Mouse (Mus musculus) neural tube, embryonic 11.5 days (tissue): Measurements from ENCODE around the gene Pif1. TPM values are rescaled to one million over a fixed set of nuclear protein-coding genes. Genes with fewer than 3 reads are reported as not detected.

Source experiments
- ATAC-seq: fragments of 200-750 bp; cut with Nextera tagmentation; 2 replicates; pipeline ENCODE4 v1.8.0; 2017; ENCODE audit warnings: moderate number of reproducible peaks, mild to moderate bottlenecking, moderate TSS enrichment, moderate library complexity; ENCODE audit not compliant: insufficient read depth, low FRiP score, low TSS enrichment
- DNase-seq: peaks from one replicate; pipeline ENCODE4 v3.0.0-alpha.2; 2015; ENCODE audit warnings: low spot score
- H3K27ac ChIP-seq: fragments of 300-500 bp; sonication (generic); 2 replicates; pipeline ENCODE4 v1.5.1; 2014; ENCODE audit warnings: low read depth, mild to moderate bottlenecking, low read length
- H3K27me3 ChIP-seq: fragments of 300-500 bp; sonication (generic); 2 replicates; pipeline ENCODE4 v1.6.1; 2014; ENCODE audit warnings: mild to moderate bottlenecking, low read length, mixed read lengths; ENCODE audit not compliant: control insufficient read depth, insufficient read depth
- H3K36me3 ChIP-seq: fragments of 300-500 bp; sonication (generic); 2 replicates; pipeline ENCODE4 v1.6.1; 2014; ENCODE audit warnings: mild to moderate bottlenecking, low read length, moderate library complexity, mixed read lengths; ENCODE audit not compliant: control insufficient read depth, insufficient read depth
- H3K4me1 ChIP-seq: fragments of 300-500 bp; sonication (generic); 2 replicates; pipeline ENCODE4 v1.6.1; 2014; ENCODE audit warnings: low read length, mixed read lengths; ENCODE audit not compliant: control insufficient read depth, insufficient read depth
- H3K4me2 ChIP-seq: fragments of 300-500 bp; sonication (generic); 2 replicates; pipeline ENCODE4 v1.6.1; 2014; ENCODE audit warnings: low read depth, mild to moderate bottlenecking, moderate library complexity
- H3K4me3 ChIP-seq: fragments of 300-500 bp; sonication (generic); 2 replicates; pipeline ENCODE4 v1.5.1; 2014; ENCODE audit warnings: low read depth, low read length
- H3K9ac ChIP-seq: fragments of 300-500 bp; sonication (generic); 2 replicates; pipeline ENCODE4 v1.6.1; 2014; ENCODE audit warnings: mild to moderate bottlenecking, low read length
- H3K9me3 ChIP-seq: fragments of 300-500 bp; sonication (generic); 2 replicates; pipeline ENCODE4 v1.6.1; 2016; ENCODE audit warnings: low read length; ENCODE audit not compliant: control insufficient read depth
- WGBS: fragments of 180-500 bp; shearing (Covaris S2); extraction: QIAGEN DNeasy Blood & Tissue Kit; methylation state at CpG from one replicate; pipeline ENCODE4 v1.1.7; 2014; 5-methylcytosine and 5-hydroxymethylcytosine counted together
- polyA plus RNA-seq: library from polyadenylated mRNA; unstranded; fragments of >200 nt; fragmentation: Nextera tagmentation; extraction: Ambion mirVana; gene quantifications from 2 replicates; pipeline ENCODE4 v1.2.1, GENCODE M21; 2014

Pif1 gene
- 10.2 and 11.1 TPM in 2 replicates for polyA plus RNA-seq

DNA sequence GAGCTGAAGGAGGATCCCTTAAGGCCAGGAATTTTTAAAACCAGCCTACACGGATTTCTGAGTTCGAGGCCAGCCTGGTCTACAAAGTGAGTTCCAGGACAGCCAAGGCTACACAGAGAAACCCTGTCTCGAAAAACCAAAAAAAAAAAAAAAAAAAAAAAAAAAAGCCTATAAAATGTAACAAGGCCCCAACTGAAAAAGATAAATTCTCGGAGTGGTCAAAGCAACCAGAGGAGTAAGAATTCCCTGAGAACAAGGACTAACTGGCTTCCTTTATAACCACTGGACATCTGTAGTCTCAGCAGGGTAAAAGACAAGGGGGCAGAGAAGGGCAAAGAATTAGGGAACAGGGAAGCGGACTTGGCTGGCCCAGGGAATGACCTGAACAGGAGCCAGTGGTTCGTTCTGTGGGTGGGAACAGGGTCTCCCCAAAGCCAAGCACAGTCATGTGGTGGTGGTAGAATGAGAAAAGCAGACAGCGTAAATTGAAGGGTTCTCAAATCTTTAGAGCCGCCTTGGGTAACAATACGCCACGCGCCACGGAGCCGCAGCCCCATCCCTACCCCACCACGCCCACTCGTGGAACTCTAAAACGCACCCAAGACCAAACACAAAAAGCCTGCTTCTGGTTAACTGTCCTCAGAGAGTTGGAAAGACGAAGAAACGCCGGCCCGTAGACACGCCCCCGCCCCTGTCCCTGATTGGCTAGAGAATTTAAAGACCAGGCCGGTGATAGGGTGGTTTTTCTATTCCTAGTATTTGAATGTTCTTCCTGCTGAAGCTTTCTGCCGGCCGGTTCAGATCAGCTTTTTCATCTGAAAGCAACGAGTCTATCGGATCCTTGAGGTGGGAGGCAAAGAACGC, at the start of gene Pif1:
Gene Pif1 (plus strand): TSS at position 755 of the 864 bp plus-strand sequence.
- no peaks in the 10 kb centered on the region for H3K9me3 ChIP-seq
- H3K9ac ChIP-seq, result peak within 1 kb of the TSS; percentile 58
- peaks cover 13% of the 10 kb centered on the region for H3K4me1 ChIP-seq
- H3K27me3 ChIP-seq, result no peaks in the 10 kb centered on the region
- peak; percentile 83 for ATAC-seq
- peak within 1 kb of the TSS; percentile 56 for H3K4me3 ChIP-seq
- 9% methylated on average over 27 of the region's 28 CpGs for WGBS
- H3K4me2 ChIP-seq, result peak within 1 kb of the TSS; percentile 91
- peaks cover 7% of the 10 kb centered on the region; the same call in 1 of the 2 replicates for H3K36me3 ChIP-seq
- H3K27ac ChIP-seq, result no peak within 1 kb of the TSS
- DNase-seq, result peak; percentile 89

- no peaks in the 10 kb centered on the region for H3K4me1 ChIP-seq
- 91% methylated on average over 8 of the region's 8 CpGs for WGBS
- no peak overlapping the region for H3K9ac ChIP-seq
- no peak overlapping the region for H3K27ac ChIP-seq
- H3K4me3 ChIP-seq, result no peak overlapping the region
- no peaks in the 10 kb centered on the region for H3K9me3 ChIP-seq
- H3K27me3 ChIP-seq, result no peaks in the 10 kb centered on the region
- DNase-seq (no peak), ATAC-seq (no peak)
- H3K36me3 ChIP-seq, result no peaks in the 10 kb centered on the region
- no peak overlapping the region for H3K4me2 ChIP-seq
Measured at GRCm38 (mm10) chr9:65537901-65538630, 48.9 kb upstream of the Pif1 start.

DNA sequence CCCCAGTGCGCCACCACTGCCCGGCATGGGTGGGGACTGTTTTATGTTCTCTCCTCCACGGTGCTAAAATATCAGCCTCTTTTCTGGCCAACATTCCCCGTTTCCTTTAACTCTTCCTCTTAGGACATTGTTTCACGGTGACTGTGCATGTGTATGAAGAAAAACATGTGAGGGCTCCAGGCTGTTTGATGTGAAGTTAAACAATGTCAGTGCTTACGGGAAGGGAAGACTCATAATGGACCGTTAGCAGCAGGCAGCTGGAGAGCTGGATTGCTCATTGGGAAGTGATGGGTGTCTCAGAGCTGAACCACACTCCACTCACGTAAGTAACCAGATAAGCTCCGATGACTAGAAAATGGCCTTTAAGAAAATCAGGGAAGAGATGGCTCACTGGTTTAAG, 47.3 kb upstream of the Pif1 start:
- no peak overlapping the region for H3K27ac ChIP-seq
- no peak for ATAC-seq
- H3K27me3 ChIP-seq, result no peaks in the 10 kb centered on the region
- 92% methylated on average over 9 of the region's 9 CpGs for WGBS
- H3K4me1 ChIP-seq, result no peaks in the 10 kb centered on the region
- H3K4me2 ChIP-seq, result no peak overlapping the region
- H3K9ac ChIP-seq, result no peak overlapping the region
- no peaks in the 10 kb centered on the region for H3K36me3 ChIP-seq
- no peak for DNase-seq
- H3K4me3 ChIP-seq, result no peak overlapping the region
- H3K9me3 ChIP-seq, result no peaks in the 10 kb centered on the region

DNA sequence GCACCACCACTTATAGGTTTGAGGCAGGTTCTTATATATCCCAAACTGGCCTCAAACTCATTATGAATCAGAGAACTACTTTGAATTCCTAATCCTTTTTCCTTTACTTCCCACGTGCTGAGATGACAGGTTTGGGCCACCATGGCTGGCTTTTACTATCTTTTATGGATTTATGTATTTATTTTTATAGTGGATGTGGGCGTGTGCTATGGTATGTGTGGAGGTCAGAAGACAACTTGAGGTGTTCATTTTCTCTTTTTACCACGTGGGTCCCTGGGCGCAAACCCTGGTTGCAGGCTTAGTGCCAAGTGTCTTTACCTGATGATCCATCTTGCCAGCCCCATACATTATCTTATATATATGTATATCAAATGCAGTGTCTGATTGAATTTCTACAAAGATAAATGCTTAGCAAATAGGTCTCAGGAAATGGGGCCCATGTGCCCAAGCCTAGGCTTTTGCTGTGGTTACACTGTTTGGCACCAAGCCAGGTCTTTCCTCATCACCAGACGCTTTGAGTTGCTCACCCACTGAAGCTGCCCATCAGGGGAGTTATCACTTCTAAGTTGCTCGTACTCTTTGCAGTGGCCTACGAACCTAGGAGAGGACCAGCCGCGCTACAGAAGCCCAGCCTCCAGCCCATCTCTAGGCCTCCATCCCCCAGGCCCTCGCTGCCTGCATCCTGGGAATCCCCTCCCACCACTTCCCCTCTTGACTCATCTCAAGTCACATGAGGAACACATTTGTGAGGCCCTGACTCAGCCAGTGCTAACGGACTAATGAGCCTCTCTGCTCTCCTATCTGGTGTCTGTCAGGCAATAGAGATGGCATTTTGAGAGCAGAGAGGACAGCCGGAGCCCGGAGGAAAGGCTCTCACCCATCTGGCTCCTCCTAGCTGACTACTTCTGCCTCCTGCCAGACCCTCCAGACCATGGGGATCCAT, 45.6 kb upstream of the Pif1 start:
- Histone ChIP-seq H3K36me3 (no peaks in the 10 kb centered on the region), H3K27ac (no peak overlapping the region), H3K4me3 (no peak overlapping the region), H3K4me1 (no peaks in the 10 kb centered on the region), H3K9ac (no peak overlapping the region), H3K4me2 (no peak overlapping the region), H3K27me3 (no peaks in the 10 kb centered on the region), H3K9me3 (no peaks in the 10 kb centered on the region)
- DNase-seq (no peak), ATAC-seq (no peak)
- WGBS, result 77% methylated on average over 13 of the region's 13 CpGs

- H3K4me3 ChIP-seq, result no peak overlapping the region
- no peak for DNase-seq
- H3K27me3 ChIP-seq, result no peaks in the 10 kb centered on the region
- H3K9ac ChIP-seq, result no peak overlapping the region
- H3K4me1 ChIP-seq, result no peaks in the 10 kb centered on the region
- no peak overlapping the region for H3K4me2 ChIP-seq
- 85% methylated on average over 7 of the region's 7 CpGs for WGBS
- no peaks in the 10 kb centered on the region for H3K9me3 ChIP-seq
- ATAC-seq, result no peak
- no peaks in the 10 kb centered on the region for H3K36me3 ChIP-seq
- H3K27ac ChIP-seq, result no peak overlapping the region
Measured at GRCm38 (mm10) chr9:65542111-65542524, 44.8 kb upstream of the Pif1 start.

GRCm38 (mm10) chr9:65545635-65546412, 41.1 kb upstream of the Pif1 start:
- ATAC-seq (no peak), DNase-seq (peak; percentile 10)
- Histone ChIP-seq H3K36me3 (no peaks in the 10 kb centered on the region), H3K9ac (no peak overlapping the region), H3K27ac (no peak overlapping the region), H3K9me3 (no peaks in the 10 kb centered on the region), H3K4me3 (no peak overlapping the region), H3K27me3 (no peaks in the 10 kb centered on the region), H3K4me2 (no peak overlapping the region), H3K4me1 (peaks cover 12% of the 10 kb centered on the region)
- 75% methylated on average over 10 of the region's 10 CpGs for WGBS

- Histone ChIP-seq H3K4me2 (no peak overlapping the region), H3K27ac (no peak overlapping the region), H3K4me1 (peaks cover 17% of the 10 kb centered on the region), H3K27me3 (no peaks in the 10 kb centered on the region), H3K4me3 (no peak overlapping the region), H3K9me3 (no peaks in the 10 kb centered on the region), H3K9ac (no peak overlapping the region), H3K36me3 (no peaks in the 10 kb centered on the region)
- WGBS, result 74% methylated on average over 4 of the region's 4 CpGs
- DNase-seq (peak; percentile 7), ATAC-seq (no peak)
Measured at GRCm38 (mm10) chr9:65546413-65546695, 40.6 kb upstream of the Pif1 start.

- peak; percentile 6 for DNase-seq
- WGBS, result 88% methylated on average over 5 of the region's 5 CpGs
Measured at GRCm38 (mm10) chr9:65547111-65547510, 39.8 kb upstream of the Pif1 start.

More at GRCm38 (mm10) chr9:65547111-65547510, 39.8 kb upstream of the Pif1 start:
- H3K4me1 ChIP-seq, result peaks cover 17% of the 10 kb centered on the region
- H3K27ac ChIP-seq, result no peak overlapping the region
- no peak overlapping the region for H3K4me3 ChIP-seq
- H3K4me2 ChIP-seq, result no peak overlapping the region
- no peaks in the 10 kb centered on the region for H3K27me3 ChIP-seq
- ATAC-seq, result no peak
- H3K36me3 ChIP-seq, result no peaks in the 10 kb centered on the region
- no peak overlapping the region for H3K9ac ChIP-seq
- no peaks in the 10 kb centered on the region for H3K9me3 ChIP-seq
